Comparison of ENCODE assay signal across 9 mouse cellular contexts in genomic region chr16:30490791-30491190, GRCm38 (mm10).
"Had no signal": no experiment of that assay in that cellular context is flagged by ENCODE, and none has a peak within 500 bp of the region (broad histone marks: within the 10 kb centered on the region; RNA-seq: fewer than 3 reads in every experiment).

No protein-coding gene starts in this region.

- ATAC-seq: liver, embryonic 12.5 days; midbrain, embryonic 16.5 days had no signal

- H3K4me3 ChIP-seq: left cerebral cortex, adult 2 months; limb, embryonic 10.5 days; liver, embryonic 12.5 days; midbrain, embryonic 12.5 days had no signal

- DNase-seq: lung, embryonic 14.5 days; lung, postnatal 14 days; thymus, adult 18-20 months; thymus, postnatal 14 days had no signal

- H3K27ac ChIP-seq: left cerebral cortex, adult 2 months; limb, embryonic 10.5 days; liver, embryonic 12.5 days; midbrain, embryonic 12.5 days had no signal

- H3K4me1 ChIP-seq: liver, embryonic 12.5 days; midbrain, embryonic 12.5 days had no signal

- H3K36me3 ChIP-seq: limb, embryonic 10.5 days; liver, embryonic 12.5 days; midbrain, embryonic 12.5 days had no signal

- H3K9me3 ChIP-seq: limb, embryonic 10.5 days; liver, embryonic 12.5 days; midbrain, embryonic 12.5 days had no signal

- H3K4me2 ChIP-seq: liver, embryonic 12.5 days; lung, embryonic 14.5 days; midbrain, embryonic 12.5 days had no signal

- H3K9ac ChIP-seq: liver, embryonic 12.5 days; lung, embryonic 14.5 days; midbrain, embryonic 12.5 days had no signal

- H3K27me3 ChIP-seq: midbrain, embryonic 12.5 days had no signal
